Mouse (Mus musculus) neural tube, embryonic 12.5 days (tissue): Measurements from ENCODE around the gene Plekhg6. TPM values are rescaled to one million over a fixed set of nuclear protein-coding genes. Genes with fewer than 3 reads are reported as not detected.

ENCODE experiments used
- ATAC-seq: fragments of 200-750 bp; cut with Nextera tagmentation; 2 replicates; pipeline ENCODE4 v1.8.0; 2017; ENCODE audit warnings: low read depth, mild to moderate bottlenecking, moderate TSS enrichment, moderate library complexity; ENCODE audit not compliant: low FRiP score
- H3K27ac ChIP-seq: fragments of 300-500 bp; sonication (generic); 2 replicates; pipeline ENCODE4 v1.5.1; 2016
- H3K27me3 ChIP-seq: fragments of 300-500 bp; sonication (generic); replicated peaks from 2 replicates; pipeline ENCODE4 v1.6.1; 2016; ENCODE audit warnings: mild to moderate bottlenecking
- H3K36me3 ChIP-seq: fragments of 300-500 bp; sonication (generic); 2 replicates; pipeline ENCODE4 v1.6.1; 2016; ENCODE audit warnings: mild to moderate bottlenecking
- H3K4me1 ChIP-seq: fragments of 300-500 bp; sonication (generic); 2 replicates; pipeline ENCODE4 v1.6.1; 2016
- H3K4me2 ChIP-seq: fragments of 300-500 bp; sonication (generic); replicated peaks from 2 replicates; pipeline ENCODE4 v1.6.1; 2016; ENCODE audit warnings: mild to moderate bottlenecking
- H3K4me3 ChIP-seq: fragments of 300-500 bp; sonication (generic); 2 replicates; pipeline ENCODE4 v1.5.1; 2016
- H3K9ac ChIP-seq: fragments of 300-500 bp; sonication (generic); 2 replicates; pipeline ENCODE4 v1.6.1; 2016; ENCODE audit warnings: mild to moderate bottlenecking
- H3K9me3 ChIP-seq: fragments of 300-500 bp; sonication (generic); 2 replicates; pipeline ENCODE4 v1.6.1; 2016; ENCODE audit warnings: mild to moderate bottlenecking
- WGBS: fragments of 180-500 bp; shearing (Covaris S2); methylation state at CpG from one replicate; pipeline ENCODE4 v1.1.7; 2016; 5-methylcytosine and 5-hydroxymethylcytosine counted together
- polyA plus RNA-seq: library from polyadenylated mRNA; unstranded; fragments of >200 nt; fragmentation: Nextera tagmentation; extraction: Ambion mirVana; gene quantifications from 2 replicates; pipeline ENCODE4 v1.2.1, GENCODE M21; 2016

The Plekhg6 gene
- polyA plus RNA-seq, 1 experiment from 2014 or later: 0.09 TPM

DNA sequence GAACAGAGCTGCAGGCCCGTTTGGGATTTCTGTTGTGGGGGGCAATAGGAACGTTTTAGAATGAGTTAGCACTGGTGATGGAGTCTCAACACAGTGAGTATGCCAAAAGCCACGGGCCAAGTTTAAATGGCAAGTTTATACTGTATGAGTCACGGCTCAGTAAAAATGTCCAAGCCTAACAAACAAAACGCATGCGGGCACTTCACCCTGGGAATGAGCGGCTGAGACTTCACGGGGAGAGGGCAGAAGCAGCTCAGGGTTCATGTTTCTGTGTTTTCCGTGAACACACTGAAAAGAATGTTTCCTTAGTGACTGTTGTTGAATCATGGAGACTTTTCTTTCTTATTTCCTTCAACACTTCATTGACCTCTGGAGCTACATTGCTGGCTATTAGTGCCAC lies 32.7 kb upstream of the Plekhg6 start:
- ATAC-seq: no peak
- Histone ChIP-seq H3K9me3 (no peaks in the 10 kb centered on the region), H3K9ac (no peak overlapping the region), H3K36me3 (no peaks in the 10 kb centered on the region), H3K4me3 (no peak overlapping the region), H3K27me3 (no peaks in the 10 kb centered on the region), H3K27ac (no peak overlapping the region), H3K4me1 (no peaks in the 10 kb centered on the region), H3K4me2 (no peak overlapping the region)
- 84% methylated on average over 9 of the region's 9 CpGs for WGBS

DNA sequence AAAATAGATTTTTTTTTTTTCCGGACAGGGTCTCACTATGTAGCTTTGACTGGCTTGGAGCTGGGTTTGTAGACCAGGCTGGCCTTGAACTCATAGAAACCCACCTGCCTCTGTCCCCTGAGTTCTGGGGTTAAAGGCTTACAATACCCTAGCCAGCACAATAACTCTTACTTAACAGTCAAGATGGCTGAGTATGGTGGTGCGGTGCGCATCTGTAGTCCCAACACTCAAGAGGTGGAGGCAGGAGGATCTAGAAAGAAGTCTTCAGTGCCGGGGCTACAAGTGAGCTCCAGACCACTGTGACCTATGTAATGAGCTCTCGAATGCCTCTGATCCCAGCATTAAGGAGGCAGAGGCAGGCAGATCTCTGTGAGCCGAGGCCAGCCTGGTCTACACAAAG lies 31.1 kb upstream of the Plekhg6 start:
- Histone ChIP-seq H3K27me3 (no peaks in the 10 kb centered on the region), H3K36me3 (no peaks in the 10 kb centered on the region), H3K27ac (no peak overlapping the region), H3K4me1 (no peaks in the 10 kb centered on the region), H3K4me2 (no peak overlapping the region), H3K4me3 (no peak overlapping the region), H3K9me3 (no peaks in the 10 kb centered on the region), H3K9ac (no peak overlapping the region)
- 91% methylated on average over 6 of the region's 6 CpGs for WGBS
- ATAC-seq: no peak

GRCm38 (mm10) chr6:125410995-125411547 lies 30.5 kb upstream of the Plekhg6 start:
- Histone ChIP-seq H3K27ac (no peak overlapping the region), H3K9ac (no peak overlapping the region), H3K9me3 (no peaks in the 10 kb centered on the region), H3K36me3 (no peaks in the 10 kb centered on the region), H3K27me3 (no peaks in the 10 kb centered on the region), H3K4me2 (no peak overlapping the region), H3K4me3 (no peak overlapping the region), H3K4me1 (no peaks in the 10 kb centered on the region)
- whole genome bisulfite sequencing: 58% methylated on average over 8 of the region's 8 CpGs
- ATAC-seq: no peak

GRCm38 (mm10) chr6:125410551-125410950 lies 30.0 kb upstream of the Plekhg6 start:
- no peak for ATAC-seq
- H3K4me1 ChIP-seq: no peaks in the 10 kb centered on the region
- no peaks in the 10 kb centered on the region for H3K27me3 ChIP-seq
- H3K9me3 ChIP-seq: no peaks in the 10 kb centered on the region
- 72% methylated on average over 11 of the region's 11 CpGs for WGBS
- H3K4me3 ChIP-seq: no peak overlapping the region
- H3K9ac ChIP-seq: no peak overlapping the region
- no peak overlapping the region for H3K27ac ChIP-seq
- H3K36me3 ChIP-seq: no peaks in the 10 kb centered on the region
- no peak overlapping the region for H3K4me2 ChIP-seq

DNA sequence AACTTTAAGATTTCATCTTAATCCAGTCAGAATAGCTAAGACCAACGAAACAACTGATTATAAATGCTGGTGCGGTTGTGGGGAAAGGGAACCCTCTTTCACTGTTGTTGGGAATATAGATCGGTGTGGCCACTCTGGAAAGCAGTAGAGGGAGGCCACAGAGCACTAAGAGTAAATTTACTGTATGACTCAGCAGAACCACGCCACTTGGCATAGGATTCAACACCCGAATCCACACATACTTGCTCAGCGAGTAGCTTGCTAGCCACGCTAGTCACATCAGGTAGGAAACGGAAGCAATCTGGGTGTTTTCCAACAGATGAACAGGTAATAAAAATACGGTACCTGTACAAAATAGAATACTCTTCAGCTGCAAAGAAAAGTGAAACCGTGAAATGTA lies 27.1 kb upstream of the Plekhg6 start:
- H3K4me3 ChIP-seq: no peak overlapping the region
- 93% methylated on average over 10 of the region's 10 CpGs for WGBS
- no peak overlapping the region for H3K4me2 ChIP-seq
- no peaks in the 10 kb centered on the region for H3K4me1 ChIP-seq
- no peaks in the 10 kb centered on the region for H3K36me3 ChIP-seq
- H3K27ac ChIP-seq: no peak overlapping the region
- no peaks in the 10 kb centered on the region for H3K27me3 ChIP-seq
- H3K9me3 ChIP-seq: no peaks in the 10 kb centered on the region
- no peak overlapping the region for H3K9ac ChIP-seq
- ATAC-seq: no peak

DNA sequence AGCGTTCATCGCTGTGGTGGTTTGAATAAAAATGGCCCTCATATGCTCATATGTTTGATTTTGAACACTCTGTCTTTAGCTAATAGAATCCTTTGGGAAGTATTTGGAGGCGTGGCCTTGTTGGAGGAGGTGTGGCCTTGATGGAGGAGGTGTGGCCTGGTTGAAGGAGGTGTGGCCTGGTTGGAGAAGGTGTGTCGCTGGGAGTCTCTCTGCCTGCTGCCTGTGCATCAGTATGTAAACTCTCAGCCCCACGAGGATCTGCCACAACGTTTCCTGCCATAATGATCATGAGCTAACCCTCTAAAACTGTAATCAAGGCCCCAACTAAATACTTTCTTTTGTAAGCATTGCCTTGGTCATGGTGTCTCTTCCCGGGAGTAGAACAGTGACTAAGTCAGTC lies 26.6 kb upstream of the Plekhg6 start:
- ATAC-seq: no peak
- no peak overlapping the region for H3K4me2 ChIP-seq
- no peak overlapping the region for H3K4me3 ChIP-seq
- no peak overlapping the region for H3K9ac ChIP-seq
- H3K4me1 ChIP-seq: no peaks in the 10 kb centered on the region
- no peaks in the 10 kb centered on the region for H3K27me3 ChIP-seq
- no peak overlapping the region for H3K27ac ChIP-seq
- no peaks in the 10 kb centered on the region for H3K36me3 ChIP-seq
- 80% methylated on average over 7 of the region's 7 CpGs for WGBS
- no peaks in the 10 kb centered on the region for H3K9me3 ChIP-seq

DNA sequence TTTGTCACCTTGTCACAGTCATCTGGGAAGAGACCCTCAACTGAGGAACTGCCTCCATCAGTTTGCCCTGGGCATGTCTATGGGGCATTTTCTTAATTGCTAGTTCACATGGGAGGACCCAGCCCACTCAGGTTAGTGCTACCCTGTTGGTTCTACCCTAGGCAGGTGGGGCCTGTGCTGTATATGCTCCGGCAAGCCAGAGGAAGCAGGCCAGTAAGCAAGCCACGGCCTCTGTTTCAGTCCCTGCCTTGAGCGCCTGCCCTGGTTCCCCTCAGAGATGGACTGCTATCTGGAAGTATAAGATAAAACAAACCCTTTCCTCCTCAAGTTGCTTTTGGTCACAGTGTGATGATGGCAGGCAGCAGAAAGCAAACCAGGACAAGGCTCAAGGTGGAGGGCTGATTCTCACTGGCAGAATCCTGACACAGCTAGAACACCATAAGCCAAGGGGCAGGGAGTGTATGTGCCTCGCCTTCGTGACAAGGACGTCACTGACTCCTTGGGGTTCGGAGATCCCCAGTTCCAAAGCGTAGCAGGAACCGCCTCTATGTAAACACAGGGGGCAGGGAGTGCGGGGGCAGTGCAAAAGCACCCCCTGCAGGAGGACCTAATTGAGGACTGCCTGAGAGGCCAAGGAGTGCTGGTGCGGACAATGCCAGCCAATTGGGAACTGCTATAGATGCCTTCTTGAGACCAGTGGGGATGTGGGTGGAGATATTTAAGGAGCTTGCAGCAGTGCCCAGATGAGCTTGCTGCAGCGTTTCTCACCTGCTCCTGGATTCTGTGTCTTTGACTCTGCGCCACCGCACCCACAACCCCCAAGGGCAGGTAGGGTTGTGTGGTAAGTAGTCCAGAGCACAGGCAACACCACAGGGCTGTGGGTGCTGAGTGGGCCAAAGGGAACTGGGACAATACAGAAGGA lies 25.1 kb upstream of the Plekhg6 start:
- ATAC-seq: no peak
- Histone ChIP-seq H3K27ac (no peak overlapping the region), H3K9ac (no peak overlapping the region), H3K4me1 (no peaks in the 10 kb centered on the region), H3K4me2 (no peak overlapping the region), H3K27me3 (no peaks in the 10 kb centered on the region), H3K4me3 (no peak overlapping the region), H3K9me3 (no peaks in the 10 kb centered on the region), H3K36me3 (no peaks in the 10 kb centered on the region)
- WGBS: 68% methylated on average over 14 of the region's 14 CpGs

- WGBS: 82% methylated on average over 5 of the region's 5 CpGs
- Histone ChIP-seq H3K4me3 (no peak overlapping the region), H3K27me3 (no peaks in the 10 kb centered on the region), H3K36me3 (no peaks in the 10 kb centered on the region), H3K4me1 (no peaks in the 10 kb centered on the region), H3K4me2 (no peak overlapping the region), H3K9me3 (no peaks in the 10 kb centered on the region), H3K9ac (no peak overlapping the region), H3K27ac (no peak overlapping the region)
- no peak for ATAC-seq
These were observed 9.3 kb upstream of the Plekhg6 start for GRCm38 (mm10) chr6:125389853-125390252.

DNA sequence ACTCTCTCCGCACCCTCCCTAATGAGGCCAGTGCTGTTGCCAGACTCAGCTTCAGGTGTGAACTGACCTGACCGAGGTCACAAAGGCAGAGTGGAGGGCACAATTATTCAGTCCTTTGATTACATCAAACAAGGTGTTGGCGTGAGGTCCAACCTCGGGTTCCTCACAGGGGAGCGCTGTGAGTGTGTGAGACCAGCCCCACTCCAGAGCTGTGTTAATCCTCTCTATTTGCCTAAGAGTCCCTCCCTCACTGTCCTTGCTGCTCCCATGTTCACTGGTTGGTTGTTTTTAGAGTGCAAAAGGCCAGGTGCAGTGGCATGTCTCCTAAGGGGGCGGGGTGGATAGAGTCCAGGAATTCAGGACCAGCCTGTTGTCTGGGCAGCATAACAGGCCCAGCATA lies 5.5 kb upstream of the Plekhg6 start:
- H3K36me3 ChIP-seq: no peaks in the 10 kb centered on the region
- peaks cover 22% of the 10 kb centered on the region for H3K27me3 ChIP-seq
- no peak overlapping the region for H3K4me3 ChIP-seq
- WGBS: 80% methylated on average over 6 of the region's 6 CpGs
- no peak overlapping the region for H3K27ac ChIP-seq
- no peak overlapping the region for H3K4me2 ChIP-seq
- H3K4me1 ChIP-seq: no peaks in the 10 kb centered on the region
- no peak for ATAC-seq
- no peak overlapping the region for H3K9ac ChIP-seq
- H3K9me3 ChIP-seq: no peaks in the 10 kb centered on the region

DNA sequence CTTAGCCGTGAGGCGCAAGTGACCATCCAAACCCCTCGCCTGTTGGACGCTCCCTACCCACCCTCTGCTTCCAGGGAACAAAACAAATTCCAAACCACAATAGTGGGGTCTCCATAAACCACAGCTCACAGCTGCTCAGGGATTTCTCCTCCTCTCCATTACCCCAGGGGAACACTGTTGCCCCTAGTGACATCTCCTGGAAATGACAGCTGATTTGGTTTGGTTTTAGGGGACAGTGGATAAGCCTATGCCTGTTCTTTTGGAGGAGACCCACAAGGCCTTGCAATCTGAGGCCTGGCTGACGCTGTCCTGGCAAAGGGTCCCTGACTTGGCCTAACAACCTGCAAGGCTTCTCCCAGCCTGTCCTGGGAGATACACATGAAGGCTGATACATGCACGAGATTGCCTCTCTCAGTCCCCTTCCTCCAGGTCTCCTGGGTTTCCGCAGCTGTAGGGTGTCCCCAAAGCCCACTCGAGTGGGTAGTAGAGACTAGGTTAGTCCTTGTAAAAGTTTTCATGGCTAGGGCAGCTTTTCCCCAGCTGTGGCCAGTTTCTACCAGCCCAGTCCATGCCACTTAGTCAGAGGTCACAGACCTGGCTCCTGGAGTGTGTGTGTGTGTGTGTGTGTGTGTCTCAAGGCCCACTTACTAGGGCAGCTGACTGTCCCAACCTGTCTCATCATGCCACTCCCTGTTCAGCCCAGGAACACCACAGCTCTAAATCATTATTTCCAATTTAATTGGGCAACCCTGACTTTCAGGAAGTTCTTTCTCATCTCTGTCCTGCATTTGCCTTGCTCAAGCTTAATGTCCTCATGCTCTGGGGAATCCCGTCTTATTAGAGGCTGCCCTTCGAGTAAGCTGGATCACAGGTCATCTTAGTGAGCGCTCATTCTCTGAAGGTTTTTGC lies 4.7 kb upstream of the Plekhg6 start:
- ATAC-seq: 0 out of 2 replicates have a peak, but pooled peaks have one; percentile 14
- no peaks in the 10 kb centered on the region for H3K36me3 ChIP-seq

DNA sequence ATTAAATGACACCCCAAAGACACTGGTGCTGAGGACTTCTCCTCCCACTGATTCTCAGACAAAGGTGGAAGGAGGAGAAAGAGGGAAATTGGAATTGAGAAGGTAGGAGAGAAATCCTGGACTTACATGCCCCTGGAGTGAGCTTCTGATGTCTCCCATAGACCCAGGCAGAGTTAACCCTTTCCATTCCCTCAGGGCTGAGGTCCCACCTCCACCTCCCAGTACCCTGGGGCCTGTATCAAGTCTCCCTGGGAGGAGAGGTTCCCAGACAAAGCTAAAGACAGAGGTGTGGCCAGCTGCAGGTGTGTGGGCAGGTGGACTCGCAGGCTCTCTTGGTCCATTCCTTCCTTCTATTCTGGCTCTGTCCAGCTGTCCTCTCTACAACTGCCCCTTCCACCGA lies 1.4 kb upstream of the Plekhg6 start:
- peaks cover 12% of the 10 kb centered on the region for H3K4me1 ChIP-seq
- peaks cover 62% of the 10 kb centered on the region for H3K27me3 ChIP-seq
- H3K9ac ChIP-seq: no peak overlapping the region
- H3K4me3 ChIP-seq: no peak overlapping the region
- H3K4me2 ChIP-seq: no peak overlapping the region
- no peak for ATAC-seq
- 64% methylated on average over 2 of the region's 2 CpGs for WGBS
- no peak overlapping the region for H3K27ac ChIP-seq
- no peaks in the 10 kb centered on the region for H3K36me3 ChIP-seq
- H3K9me3 ChIP-seq: no peaks in the 10 kb centered on the region

More for the DNA sequence above, 4.7 kb upstream of the Plekhg6 start:
- WGBS: 57% methylated on average over 11 of the region's 11 CpGs
- no peaks in the 10 kb centered on the region for H3K9me3 ChIP-seq
- H3K4me1 ChIP-seq: peaks cover 4% of the 10 kb centered on the region
- H3K27ac ChIP-seq: no peak overlapping the region
- H3K4me3 ChIP-seq: no peak overlapping the region
- H3K9ac ChIP-seq: no peak overlapping the region
- no peak overlapping the region for H3K4me2 ChIP-seq
- peaks cover 30% of the 10 kb centered on the region for H3K27me3 ChIP-seq

DNA sequence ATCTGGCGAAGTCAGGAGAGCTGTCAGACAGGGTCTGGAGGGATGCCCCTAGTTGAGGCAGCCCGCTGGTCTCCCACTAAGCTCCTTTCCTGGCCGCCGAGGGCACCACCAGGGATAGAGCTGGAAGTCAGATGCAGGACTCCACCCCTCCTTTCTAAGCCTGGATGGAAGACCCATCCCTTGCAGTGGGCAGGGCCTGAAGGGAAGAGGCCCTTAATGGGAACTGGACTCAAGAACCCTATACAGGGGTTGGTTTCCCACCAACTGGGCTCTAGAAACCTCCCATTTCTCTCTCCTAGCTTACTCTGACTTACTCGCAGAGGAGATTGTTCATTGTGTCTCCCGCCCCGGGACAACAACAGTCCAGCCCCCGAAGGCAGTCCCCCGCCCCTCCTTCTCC lies 812 bp downstream of the Plekhg6 start:
- Histone ChIP-seq H3K27ac (no peak overlapping the region), H3K4me2 (peak overlapping the region; percentile 58), H3K36me3 (no peaks in the 10 kb centered on the region), H3K27me3 (peaks cover 64% of the 10 kb centered on the region), H3K9me3 (no peaks in the 10 kb centered on the region), H3K4me3 (peak overlapping the region; percentile 25; the same call in 1 of the 2 replicates), H3K9ac (no peak overlapping the region), H3K4me1 (peaks cover 13% of the 10 kb centered on the region)
- ATAC-seq: no peak
- WGBS: 2% methylated on average over 9 of the region's 9 CpGs
